Mouse (Mus musculus) gastrocnemius, postnatal 25 days (tissue): Measurements from ENCODE around the gene Rdh11. TPM values are rescaled to one million over a fixed set of nuclear protein-coding genes. Genes with fewer than 3 reads are reported as not detected.
"Not testable (repeated sequence)": the region's sequence is repeated elsewhere in the genome, so short reads cannot be mapped to it uniquely, and the experiment has no call there.

Source experiments
- DNase-seq: peaks from one replicate; pipeline ENCODE4 v3.0.0; 2022
- long read RNA-seq, 2 experiments: library from polyadenylated mRNA; stranded (forward); transcript quantifications; one replicate each; pipeline ENCODE4 v2.0.0; 2021
- total RNA-seq, 2 experiments: library from RNA; stranded (reverse); gene quantifications; 1 replicate in 1 of 2; 2 replicates in 1 of 2; pipeline ENCODE4 v1.2.3; 2021

Rdh11 gene
- total RNA-seq, result 1 to 10 TPM; 2.4 to 2.7 TPM
- long read RNA-seq, experiment 1, partial matches to known transcripts, result 1 of 2 reads
- long read RNA-seq, experiment 1, other reads (novel, unspliced or antisense), result 0 of 2 reads
- long read RNA-seq, experiment 2, partial matches to known transcripts, result 0 of 1 reads
- long read RNA-seq, experiment 2, other reads (novel, unspliced or antisense), result 0 of 1 reads

GRCm38 (mm10) chr12:79192193-79192592 is at the start of gene Rdh11:
Gene Rdh11 (minus strand): TSS chr12:79192293.
- DNase-seq, result no peak

GRCm38 (mm10) chr12:79235485-79236080 is 43.5 kb upstream of the Rdh11 start:
- no peak for DNase-seq

GRCm38 (mm10) chr12:79217511-79217910 is 25.4 kb upstream of the Rdh11 start:
- no peak for DNase-seq

GRCm38 (mm10) chr12:79211447-79211846 is 19.4 kb upstream of the Rdh11 start:
- DNase-seq, result no peak

- peak; percentile 9 for DNase-seq
Observed at GRCm38 (mm10) chr12:79208703-79209464, 16.8 kb upstream of the Rdh11 start, which contains the start of gene Rdh12. Gene Rdh12 (plus strand): TSS chr12:79208914.

- no peak for DNase-seq
Observed at GRCm38 (mm10) chr12:79201882-79202281, 9.8 kb upstream of the Rdh11 start.

- DNase-seq, result no peak
Observed at GRCm38 (mm10) chr12:79197105-79197504, 5.0 kb upstream of the Rdh11 start.

GRCm38 (mm10) chr12:79193441-79193840 is 1.3 kb upstream of the Rdh11 start:
- peak; percentile 37 for DNase-seq

- peak; percentile 62 for DNase-seq
Observed at GRCm38 (mm10) chr12:79191701-79192100, 392 bp downstream of the Rdh11 start.

- no peak for DNase-seq
Observed at GRCm38 (mm10) chr12:79190931-79191673, 991 bp downstream of the Rdh11 start.

- DNase-seq, result not testable (repeated sequence)
Observed at GRCm38 (mm10) chr12:79185160-79185559, 6.9 kb downstream of the Rdh11 start.

- no peak for DNase-seq
Observed at GRCm38 (mm10) chr12:79175998-79176397, 16.1 kb downstream of the Rdh11 start.

GRCm38 (mm10) chr12:79173721-79174120 is 18.4 kb downstream of the Rdh11 start:
- DNase-seq, result no peak

- DNase-seq, result peak; percentile 91
Observed at GRCm38 (mm10) chr12:79172019-79172941, 19.8 kb downstream of the Rdh11 start, which contains the start of gene Vti1b. Gene Vti1b (minus strand): TSS chr12:79172667.

- DNase-seq, result no peak
Observed at GRCm38 (mm10) chr12:79171269-79171995, 20.7 kb downstream of the Rdh11 start.

- no peak for DNase-seq
Observed at GRCm38 (mm10) chr12:79170421-79170820, 21.7 kb downstream of the Rdh11 start.

GRCm38 (mm10) chr12:79169173-79169572 is 22.9 kb downstream of the Rdh11 start:
- no peak for DNase-seq

GRCm38 (mm10) chr12:79162876-79163275 is 29.2 kb downstream of the Rdh11 start:
- no peak for DNase-seq

GRCm38 (mm10) chr12:79149653-79150052 is 42.4 kb downstream of the Rdh11 start:
- no peak for DNase-seq

GRCm38 (mm10) chr12:79141384-79141783 is 50.7 kb downstream of the Rdh11 start:
- no peak for DNase-seq

- no peak for DNase-seq
Observed at GRCm38 (mm10) chr12:79140811-79141210, 51.3 kb downstream of the Rdh11 start.
